Mouse (Mus musculus) testis, postnatal 14 days (tissue): Measurements from ENCODE around the gene Kcnq1.
A peak's percentile ranks its signal among the peaks of the same experiment; 100 is the strongest.

Source experiments
- DNase-seq: peaks from one replicate; pipeline ENCODE4 v3.0.0; 2021; ENCODE audit warnings: low spot score

Gene Kcnq1

DNA sequence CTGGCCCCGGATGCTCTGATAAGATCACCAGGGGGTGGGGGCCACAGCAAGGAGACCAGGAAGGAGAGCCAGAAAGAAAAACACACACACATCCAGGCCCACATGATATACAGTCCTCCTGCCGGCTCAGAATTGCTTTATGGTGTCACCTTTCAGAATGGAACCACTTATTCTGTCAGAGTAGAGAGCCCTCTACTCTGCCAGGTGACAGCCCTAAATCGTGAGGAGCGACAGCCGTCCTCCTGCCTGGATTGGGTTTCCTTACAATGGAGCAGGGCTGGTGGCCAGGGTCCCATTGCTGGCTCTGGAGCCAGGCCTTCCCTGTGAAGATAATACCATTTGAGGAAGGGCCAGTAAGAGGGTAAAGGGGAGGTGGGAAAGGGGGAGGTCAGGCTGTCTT is 212.3 kb downstream of the Kcnq1 start:
- DNase-seq, result no peak

DNA sequence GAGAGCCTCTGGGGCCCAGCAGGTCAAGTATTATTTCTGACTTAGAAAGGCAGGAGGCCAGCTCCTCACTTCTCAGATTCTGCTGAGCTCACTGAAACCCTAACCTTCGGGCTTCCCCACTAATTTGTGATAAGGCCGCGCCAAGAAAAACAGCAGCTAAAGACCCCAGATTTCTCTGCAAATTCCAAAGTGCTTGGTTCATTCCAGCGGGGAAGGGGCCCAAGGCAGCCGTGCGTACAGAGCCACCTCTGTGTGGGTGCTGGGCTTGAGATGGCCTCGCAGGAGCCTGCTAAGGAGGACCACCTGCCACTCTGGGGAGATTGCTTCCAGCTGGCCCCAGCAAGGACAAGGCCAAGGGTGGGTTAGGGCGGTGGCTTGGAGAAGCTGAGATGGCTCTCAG is 214.2 kb downstream of the Kcnq1 start:
- DNase-seq, result no peak

GRCm38 (mm10) chr7:143325051-143325450 is 218.9 kb downstream of the Kcnq1 start:
- DNase-seq, result no peak

DNA sequence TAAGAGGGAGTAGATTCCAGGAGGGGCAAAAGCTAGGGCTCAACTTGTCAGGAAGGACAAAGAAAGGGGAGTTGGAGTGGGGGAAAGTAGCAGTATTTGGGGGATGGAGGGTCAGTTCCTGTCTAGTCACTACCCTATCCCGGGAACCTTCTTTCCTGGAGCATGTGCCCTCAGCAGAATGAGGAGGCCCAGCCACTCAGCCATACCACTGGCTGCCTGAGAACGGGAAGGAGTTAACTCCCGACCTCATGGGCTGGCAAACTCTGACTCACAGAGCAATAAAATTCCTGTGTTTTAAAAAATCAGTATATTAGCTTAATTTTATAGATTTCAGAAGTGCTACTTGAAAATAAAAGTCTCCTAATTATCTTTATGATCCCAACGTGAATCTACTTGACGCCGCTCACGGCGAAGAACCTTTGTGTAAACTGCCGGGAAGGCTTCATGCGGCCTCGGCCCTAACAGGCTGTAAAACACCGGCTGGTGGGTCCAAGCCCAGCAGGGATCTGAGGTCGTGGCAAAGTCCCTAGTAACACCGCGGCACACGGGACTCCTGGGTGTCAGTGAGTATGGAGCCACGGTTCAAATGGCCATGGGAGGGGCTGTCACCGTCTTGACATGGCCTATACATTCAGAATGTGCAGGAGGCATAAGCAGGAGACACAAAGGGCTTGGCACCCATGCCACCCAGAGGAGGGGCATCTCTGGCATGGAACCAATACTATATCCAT is 222.2 kb downstream of the Kcnq1 start:
- DNase-seq, result no peak

DNA sequence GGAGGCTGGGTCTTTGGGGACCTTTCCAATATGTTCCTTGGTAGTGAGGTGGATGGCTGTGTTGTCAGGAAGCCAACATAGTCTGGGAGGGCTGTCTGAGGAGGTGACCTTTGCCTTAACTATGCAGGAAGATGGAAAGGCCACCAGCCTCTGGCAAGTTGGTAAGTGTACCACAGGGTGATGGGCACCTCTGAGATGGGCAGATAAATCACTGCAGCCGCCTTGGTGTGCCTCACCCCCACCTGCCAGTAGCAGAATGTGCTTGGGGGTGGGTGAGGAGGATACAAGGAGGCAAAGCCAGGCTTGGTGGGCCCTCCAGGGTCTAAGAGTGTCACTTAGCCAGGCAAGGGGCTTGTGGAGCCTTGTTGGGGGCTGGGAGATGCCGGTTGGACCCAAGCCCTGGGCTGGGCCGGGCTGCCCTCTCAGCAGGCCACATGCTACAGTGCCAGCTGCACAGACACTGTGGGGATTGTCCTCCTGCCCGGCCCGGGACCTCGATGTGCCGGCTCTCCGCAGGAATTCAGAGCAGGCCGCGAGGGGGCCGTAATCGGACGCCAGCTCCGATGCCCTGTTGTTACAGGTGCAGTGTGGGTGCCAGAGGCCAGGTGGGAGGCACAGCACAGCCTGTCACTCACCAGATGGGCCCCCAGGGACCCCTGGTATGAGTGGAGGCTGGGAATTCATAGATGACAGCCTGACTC is 223.1 kb downstream of the Kcnq1 start:
- no peak for DNase-seq

DNA sequence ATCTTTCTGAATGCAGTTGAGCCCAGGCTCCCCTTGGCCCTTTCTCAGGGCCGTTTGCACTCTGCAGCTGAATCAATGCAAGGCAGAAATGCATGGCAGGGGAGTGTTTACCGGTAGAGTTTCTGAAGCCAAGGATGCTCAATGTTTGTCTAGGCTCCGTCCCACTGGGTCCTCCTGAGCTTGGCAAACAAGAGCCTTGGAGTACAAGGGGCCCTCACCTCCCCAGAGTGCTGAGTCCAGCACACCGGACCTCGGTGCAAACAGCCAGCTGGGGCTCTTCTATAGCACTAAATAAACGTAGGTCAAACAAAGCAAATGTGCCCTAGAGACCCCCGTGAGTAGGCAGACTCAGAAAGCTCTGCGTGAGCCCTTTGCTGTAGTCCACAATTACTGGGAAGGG is 226.9 kb downstream of the Kcnq1 start:
- DNase-seq, result no peak

GRCm38 (mm10) chr7:143333604-143334003 is 227.4 kb downstream of the Kcnq1 start:
- no peak for DNase-seq

GRCm38 (mm10) chr7:143338690-143339089 is 232.5 kb downstream of the Kcnq1 start:
- no peak for DNase-seq

DNA sequence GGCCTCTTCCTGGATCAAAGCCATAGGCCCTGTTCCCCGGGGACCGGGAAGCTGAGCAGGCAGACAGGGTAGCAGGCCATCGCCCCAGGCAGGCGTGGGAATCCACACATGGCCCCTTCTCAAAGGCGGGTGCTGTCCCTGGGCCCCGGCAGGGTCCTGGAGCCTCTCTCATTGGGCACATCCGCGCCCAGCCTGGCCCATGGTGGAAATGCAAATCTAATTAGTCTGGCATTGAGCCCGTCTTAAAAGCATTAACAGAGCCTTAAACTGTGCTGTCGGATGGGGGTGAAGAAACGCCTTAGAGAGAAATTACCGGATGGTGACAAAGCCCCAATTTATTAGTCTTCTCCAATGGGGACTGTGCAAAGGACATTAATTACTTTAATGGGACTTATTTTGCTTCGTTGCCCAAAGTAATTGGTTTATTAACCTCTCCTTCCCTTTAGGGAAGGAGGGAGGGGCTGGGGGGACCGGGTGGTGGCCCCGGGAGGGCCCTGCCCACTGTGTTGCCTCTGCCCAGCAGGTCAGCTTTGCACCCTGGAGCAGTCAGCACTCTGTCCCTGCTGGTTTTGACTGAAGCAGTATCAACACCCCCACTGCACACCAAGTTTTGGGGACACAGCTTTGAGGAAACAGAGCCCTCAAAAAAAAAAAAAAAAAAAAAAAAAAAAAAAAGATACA is 234.6 kb downstream of the Kcnq1 start:
- DNase-seq, result no peak

- no peak for DNase-seq
These were observed 235.3 kb downstream of the Kcnq1 start for GRCm38 (mm10) chr7:143341301-143341980.

DNA sequence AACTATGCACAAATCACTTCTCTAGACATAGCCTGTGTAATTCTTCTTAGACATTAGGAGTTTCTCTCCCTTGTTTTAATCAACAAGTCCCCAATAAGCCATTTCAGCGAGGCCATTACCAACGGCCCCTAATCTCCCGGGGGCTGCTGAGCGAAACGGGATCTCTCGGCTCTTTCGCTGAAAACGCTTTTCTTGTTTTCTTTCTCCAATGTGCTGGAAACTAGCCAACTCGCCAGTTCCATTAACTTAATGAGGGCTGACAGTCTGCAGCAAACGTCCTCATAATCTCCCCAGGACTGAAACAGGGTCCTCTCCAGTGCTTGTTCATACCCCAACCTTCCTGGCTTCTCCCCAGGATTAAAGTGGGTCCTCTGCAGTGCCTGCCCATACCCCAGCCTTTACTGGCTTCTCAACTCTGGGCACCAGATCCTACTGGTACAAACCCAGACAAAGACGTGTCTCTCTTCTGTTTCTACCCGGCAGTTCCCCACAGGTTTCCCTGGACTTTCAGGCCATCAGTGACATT is 237.7 kb downstream of the Kcnq1 start:
- DNase-seq, result no peak

DNA sequence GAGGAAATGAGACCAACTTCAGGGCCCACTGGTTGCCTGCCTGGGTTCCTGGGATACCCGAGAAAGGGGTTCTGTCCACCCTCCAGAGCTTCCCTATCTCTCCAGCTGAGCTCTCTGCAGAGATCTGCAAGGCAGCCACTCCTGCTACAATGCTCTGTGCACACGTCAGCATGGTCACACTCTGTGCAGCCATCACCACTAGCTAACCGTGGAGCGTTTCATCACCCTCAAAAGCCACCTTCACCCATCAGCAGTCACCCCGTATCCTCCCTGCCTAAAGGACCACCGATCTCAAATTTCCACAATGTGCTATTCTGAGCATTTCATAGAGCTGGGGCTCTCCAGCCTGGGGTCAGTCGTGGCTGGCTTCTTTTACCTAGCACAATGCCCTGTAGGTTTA is 243.1 kb downstream of the Kcnq1 start:
- no peak for DNase-seq

DNA sequence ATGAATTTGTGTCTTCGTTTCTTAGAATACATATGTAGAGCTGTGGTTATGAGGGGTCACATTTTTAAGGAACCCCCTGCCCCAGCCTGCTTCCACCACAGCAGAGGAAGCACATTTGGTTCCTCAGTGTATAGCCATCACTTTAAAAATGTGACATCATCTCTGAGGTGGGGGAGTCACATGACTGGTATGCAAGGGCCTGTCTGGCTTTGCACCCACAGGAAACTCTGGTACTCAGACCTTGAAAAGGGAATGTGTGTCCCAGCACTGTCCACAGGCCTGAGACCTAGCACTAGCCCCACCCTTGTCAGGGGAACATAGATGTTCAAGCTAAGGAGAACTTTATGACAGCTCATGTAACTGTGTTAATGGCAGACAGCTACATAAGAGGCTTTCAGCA is 243.7 kb downstream of the Kcnq1 start:
- DNase-seq, result no peak

DNA sequence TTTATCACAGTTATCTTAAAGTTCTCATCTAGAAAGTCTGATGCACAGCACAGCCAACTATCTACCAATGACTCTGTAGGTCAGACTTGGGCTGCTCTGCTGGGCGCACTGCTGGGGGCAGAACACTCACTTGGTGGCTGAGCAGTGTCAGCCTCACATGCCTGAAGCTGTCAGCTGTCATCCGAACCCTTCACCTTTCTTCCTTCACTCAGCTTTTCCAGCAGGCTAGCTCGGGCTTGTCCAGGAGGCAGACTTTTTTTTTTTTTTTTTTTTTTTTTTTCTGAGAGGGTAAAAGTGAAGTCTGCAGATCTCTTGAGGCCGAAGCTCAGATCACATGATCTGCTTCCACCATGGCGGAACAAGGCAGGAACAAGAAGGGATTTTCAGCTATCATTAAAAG is 249.7 kb downstream of the Kcnq1 start:
- DNase-seq, result no peak

DNA sequence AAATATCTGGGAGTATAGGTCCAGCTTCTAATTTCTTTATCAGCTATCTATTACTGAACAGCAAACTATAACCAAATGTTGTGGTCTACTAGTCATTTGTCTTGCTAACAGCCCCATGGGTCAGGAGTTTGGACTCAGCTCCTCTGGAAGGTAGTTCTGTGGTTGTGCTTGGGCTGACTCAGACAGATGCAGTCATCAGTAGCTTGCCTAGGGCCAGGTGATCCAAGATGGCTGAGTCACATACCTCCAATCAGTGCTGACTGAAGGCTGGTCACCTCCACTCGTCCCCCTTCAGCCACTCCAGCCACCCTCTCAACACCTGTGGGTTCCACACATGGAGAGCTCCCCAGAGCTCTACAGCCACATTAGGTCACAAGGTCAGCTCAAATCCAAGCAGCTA is 250.9 kb downstream of the Kcnq1 start:
- no peak for DNase-seq

DNA sequence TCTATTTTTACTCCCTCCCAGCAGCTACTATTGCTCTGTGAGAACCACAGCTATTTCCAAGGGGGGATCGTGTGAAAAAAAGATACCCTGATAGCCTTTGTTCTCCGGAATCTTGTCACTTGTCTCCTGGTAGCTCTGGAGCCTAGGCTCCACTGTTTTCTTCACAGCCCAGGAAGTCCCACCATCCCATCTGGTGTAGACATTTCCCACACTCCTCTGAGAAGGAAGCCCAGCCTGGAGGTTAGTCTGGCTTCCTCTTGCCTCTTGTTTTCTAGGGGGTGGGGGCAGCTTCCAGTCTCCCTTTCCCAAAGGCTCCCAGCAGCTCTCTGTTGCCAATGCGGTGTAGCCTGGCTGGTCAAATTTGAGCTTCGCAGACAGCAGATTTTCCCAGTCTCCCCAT is 251.7 kb downstream of the Kcnq1 start:
- no peak for DNase-seq

DNA sequence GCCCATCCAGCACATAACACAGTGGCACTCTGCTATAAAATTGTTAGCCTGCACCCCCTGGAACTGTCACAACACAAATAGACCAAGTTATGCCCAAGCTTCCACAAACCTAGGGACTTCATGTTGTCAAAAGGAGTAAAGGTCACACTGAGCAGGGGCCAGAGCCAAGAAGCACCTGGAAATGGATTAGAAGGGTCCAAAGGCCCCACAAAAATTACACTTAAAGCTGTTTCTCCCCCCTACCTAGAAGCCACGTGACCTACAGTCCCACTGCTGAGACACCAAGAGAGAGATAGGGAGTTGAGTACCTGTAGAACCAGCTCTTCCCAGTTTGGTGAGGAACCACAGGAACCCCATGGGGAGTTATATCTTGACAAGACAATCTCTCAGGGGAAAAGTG is 253.6 kb downstream of the Kcnq1 start:
- no peak for DNase-seq

DNA sequence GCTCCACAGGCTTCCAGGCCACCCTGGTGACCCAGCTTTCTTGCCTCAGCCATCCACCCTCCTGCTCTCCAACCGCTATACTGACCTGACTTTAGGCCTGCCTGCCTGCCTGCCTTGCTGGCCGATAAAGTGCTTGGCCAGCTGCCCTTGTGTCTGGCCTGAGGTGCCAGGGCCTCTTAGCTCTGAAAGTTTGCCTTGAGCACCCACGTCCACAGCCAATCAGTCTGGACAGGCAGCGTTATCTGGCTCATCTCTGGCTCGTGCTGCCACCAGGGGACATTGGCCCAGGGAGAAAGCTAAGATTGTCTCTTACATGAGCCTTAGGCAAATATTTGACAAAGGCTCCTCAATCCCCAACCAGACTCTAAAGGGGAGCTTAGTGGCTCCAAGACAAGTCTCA is 254.6 kb downstream of the Kcnq1 start:
- no peak for DNase-seq

DNA sequence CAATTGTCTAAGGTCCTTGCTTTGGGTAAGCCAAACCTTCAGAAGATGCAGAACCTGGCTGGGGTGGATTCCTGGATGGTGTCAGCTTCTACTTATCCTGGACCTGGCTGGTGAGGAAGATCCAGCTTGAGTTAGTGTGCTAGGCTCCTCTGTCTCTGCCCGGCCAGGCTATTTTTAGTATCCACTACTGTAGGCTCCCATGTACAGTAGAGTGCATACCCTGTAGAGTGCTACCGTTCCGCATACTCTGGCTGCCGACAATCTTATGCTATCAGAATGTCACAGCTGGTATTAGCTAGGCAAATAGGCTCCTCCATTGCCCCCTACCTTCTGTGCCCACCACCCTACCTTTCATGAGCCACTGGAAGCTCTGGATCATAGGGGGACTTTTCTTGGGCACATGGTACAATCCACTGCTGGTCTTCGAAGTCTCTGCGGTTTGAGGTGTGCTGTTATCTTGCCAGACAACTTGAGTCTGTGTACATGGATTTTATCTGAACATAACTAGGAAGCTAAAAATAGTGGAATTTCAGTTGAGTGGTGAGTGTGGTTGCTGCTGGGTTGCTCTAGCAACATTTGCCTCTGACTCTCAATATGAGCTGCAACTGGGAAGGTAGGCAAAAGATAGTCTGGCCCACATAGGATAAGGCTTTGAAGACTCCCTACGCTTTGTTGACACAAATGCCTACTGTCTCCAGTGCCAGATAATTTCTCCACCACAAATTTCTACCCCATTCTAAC is 258.1 kb downstream of the Kcnq1 start:
- no peak for DNase-seq

- DNase-seq, result peak; percentile 23
These were observed 259.0 kb downstream of the Kcnq1 start for GRCm38 (mm10) chr7:143364969-143365839.
